Mouse (Mus musculus): ENCODE measurements around the gene Zc3hav1. TPM values are rescaled to one million over a fixed set of nuclear protein-coding genes. Genes with fewer than 3 reads are reported as not detected.

Gene Zc3hav1
- 332 TPM for polyA plus RNA-seq (2017; shearing (Covaris generic))

GRCm38 (mm10) chr6:38353811-38354722, at the start of gene Zc3hav1:
TSS of gene Zc3hav1 (minus strand) at chr6:38354603.

GRCm38 (mm10) chr6:38381129-38381771, 26.8 kb upstream of the Zc3hav1 start, which contains the start of gene Ttc26:
TSS of gene Ttc26 (plus strand) at chr6:38381469.

GRCm38 (mm10) chr6:38298761-38299401, 55.5 kb downstream of the Zc3hav1 start, which contains the start of gene Zc3hav1l:
TSS of gene Zc3hav1l (minus strand) at chr6:38299259.

Other genes with a start within 250 kb of the Zc3hav1 start
- not detected for gene Tmem213, start 245.3 kb downstream of the Zc3hav1 start, polyA plus RNA-seq (2017; shearing (Covaris generic))
- gene Atp6v0a4, start 230.0 kb downstream of the Zc3hav1 start, polyA plus RNA-seq (2017; shearing (Covaris generic)): 0.55 TPM
- gene D630045J12Rik, start 100.6 kb downstream of the Zc3hav1 start, polyA plus RNA-seq (2017; shearing (Covaris generic)): 0.09 TPM
- gene Zc3hav1l, start 55.3 kb downstream of the Zc3hav1 start, polyA plus RNA-seq (2017; shearing (Covaris generic)): 0.50 TPM
- 0.32 TPM for gene Ttc26, start 26.9 kb upstream of the Zc3hav1 start, polyA plus RNA-seq (2017; shearing (Covaris generic))
- 28.1 TPM for gene Ubn2, start 79.3 kb upstream of the Zc3hav1 start, polyA plus RNA-seq (2017; shearing (Covaris generic))
- gene Fmc1, start 178.9 kb upstream of the Zc3hav1 start, polyA plus RNA-seq (2017; shearing (Covaris generic)): 49.8 TPM
- 62.6 TPM for gene Luc7l2, start 196.7 kb upstream of the Zc3hav1 start, polyA plus RNA-seq (2017; shearing (Covaris generic))